Comparison of ENCODE assay signal across 12 mouse cellular contexts in genomic region chr7:144336626-144337025, GRCm38 (mm10).
DNase-seq lines count a peak whose midpoint lies in the region; ATAC-seq lines count a peak whose summit lies in the region.
"Had no signal": no experiment of that assay in that cellular context is flagged by ENCODE, and none has a peak within 500 bp of the region (broad histone marks: within the 10 kb centered on the region; RNA-seq: fewer than 3 reads in every experiment).

No protein-coding gene starts in this region.

- no peaks in the 10 kb centered on the region for H3K4me1 ChIP-seq in intestine, embryonic 16.5 days (ENCODE audit: control insufficient read depth, insufficient read depth, low read length)
- H3K4me1 ChIP-seq in intestine, embryonic 15.5 days (replicated peaks), result no peaks in the 10 kb centered on the region
- H3K4me1 ChIP-seq: forebrain, embryonic 13.5 days; neural tube, embryonic 12.5 days had no signal

- H3K9ac ChIP-seq in intestine, embryonic 16.5 days (ENCODE audit: low read depth, low read length), result no peak overlapping the region
- H3K9ac ChIP-seq in intestine, embryonic 15.5 days, result no peak overlapping the region
- H3K9ac ChIP-seq: forebrain, embryonic 13.5 days; neural tube, embryonic 12.5 days had no signal

- ATAC-seq in intestine, embryonic 16.5 days, result peak; percentile 58; the same call in 1 of the 2 replicates
- no peak for ATAC-seq in intestine, embryonic 15.5 days
- no peak for ATAC-seq in monocyte, adult 5-6 weeks (replicated peaks; ENCODE audit: insufficient number of reproducible peaks, low FRiP score, low TSS enrichment, poor library complexity, severe bottlenecking)
- ATAC-seq: forebrain, embryonic 13.5 days had no signal

- H3K36me3 ChIP-seq in intestine, embryonic 16.5 days (ENCODE audit: control insufficient read depth, insufficient read depth, low read length), result no peaks in the 10 kb centered on the region
- H3K36me3 ChIP-seq in intestine, embryonic 15.5 days, result no peaks in the 10 kb centered on the region
- H3K36me3 ChIP-seq: neural tube, embryonic 12.5 days had no signal

- no peaks in the 10 kb centered on the region for H3K27me3 ChIP-seq in intestine, embryonic 16.5 days (replicated peaks; ENCODE audit: control insufficient read depth, insufficient read depth, low read length)
- no peaks in the 10 kb centered on the region for H3K27me3 ChIP-seq in intestine, embryonic 15.5 days (replicated peaks)
- H3K27me3 ChIP-seq: forebrain, embryonic 13.5 days; neural tube, embryonic 12.5 days had no signal

- H3K9me3 ChIP-seq in intestine, embryonic 16.5 days (ENCODE audit: control insufficient read depth, low read length), result no peaks in the 10 kb centered on the region
- no peaks in the 10 kb centered on the region for H3K9me3 ChIP-seq in intestine, embryonic 15.5 days
- H3K9me3 ChIP-seq: forebrain, embryonic 13.5 days; neural tube, embryonic 12.5 days had no signal

- H3K4me2 ChIP-seq in intestine, embryonic 16.5 days (ENCODE audit: low read depth, low read length), result no peak overlapping the region
- no peak overlapping the region for H3K4me2 ChIP-seq in intestine, embryonic 15.5 days (replicated peaks)
- H3K4me2 ChIP-seq: forebrain, embryonic 13.5 days; neural tube, embryonic 12.5 days had no signal

- no peak overlapping the region for H3K4me3 ChIP-seq in intestine, embryonic 16.5 days (ENCODE audit: low read length)
- no peak overlapping the region for H3K4me3 ChIP-seq in intestine, embryonic 15.5 days (replicated peaks)
- H3K4me3 ChIP-seq: forebrain, embryonic 13.5 days; neural tube, embryonic 12.5 days had no signal

- DNase-seq in urinary bladder, postnatal 36 days (ENCODE audit: low spot score in 2 of 2), result peak; percentile 3 to 39
- no peak for DNase-seq in urinary bladder, postnatal 10 days (ENCODE audit: low spot score)
- peak; percentile 63 for DNase-seq in brain, adult 2 months (ENCODE audit: low read depth, low spot score)
- DNase-seq in cerebellum, adult 11 months, result no peak
- DNase-seq in right cerebral cortex, postnatal 25 days, result no peak
- DNase-seq: heart, adult 11 months had no signal

- H3K27ac ChIP-seq in intestine, embryonic 16.5 days (ENCODE audit: low read length), result no peak overlapping the region
- no peak overlapping the region for H3K27ac ChIP-seq in intestine, embryonic 15.5 days
- H3K27ac ChIP-seq: forebrain, embryonic 13.5 days; macrophage; neural tube, embryonic 12.5 days had no signal

Comparison
In these comparisons a context has a peak if more than half of its experiments do, and no peak if none do; other contexts are left out.
1. DNase-seq: peak in urinary bladder, postnatal 36 days (2 of 2) and brain, adult 2 months (single experiment); none in urinary bladder, postnatal 10 days (single experiment), cerebellum, adult 11 months (single experiment) and right cerebral cortex, postnatal 25 days (single experiment).